Mouse (Mus musculus) myocyte (in vitro differentiated cells): ENCODE data around the gene Ephb3. TPM values are rescaled to one million over a fixed set of nuclear protein-coding genes. Genes with fewer than 3 reads are reported as not detected.
A peak's percentile ranks its signal among the peaks of the same experiment; 100 is the strongest.

ENCODE experiments used
- H3K27me3 ChIP-seq: one replicate; pipeline ENCODE4 v1.6.1; 2011; ENCODE audit not compliant: control insufficient read depth, insufficient read depth, insufficient read length
- H3K36me3 ChIP-seq: one replicate; pipeline ENCODE4 v1.6.1; 2011; ENCODE audit not compliant: control insufficient read depth, insufficient read depth
- H3K4me2 ChIP-seq: one replicate; pipeline ENCODE4 v1.6.1; 2011; ENCODE audit warnings: low read depth, control low read depth
- H3K4me3 ChIP-seq: one replicate; pipeline ENCODE4 v1.5.1; 2011; ENCODE audit warnings: mild to moderate bottlenecking, control low read depth, moderate library complexity
- H3K79me2 ChIP-seq: one replicate; pipeline ENCODE4 v1.6.1; 2011; ENCODE audit not compliant: control insufficient read depth, insufficient read depth
- H3ac ChIP-seq: one replicate; pipeline ENCODE4 v1.6.1; 2011; ENCODE audit not compliant: control insufficient read depth, insufficient read length
- CEBPB ChIP-seq: IDR thresholded peaks from 2 replicates; pipeline ENCODE4 v1.6.1; 2011; ENCODE audit warnings: mild to moderate bottlenecking, moderate library complexity; ENCODE audit not compliant: poor library complexity, insufficient read depth, severe bottlenecking
- E2F4 ChIP-seq: IDR thresholded peaks from one replicate; pipeline ENCODE4 v1.6.1; 2011; ENCODE audit warnings: mild to moderate bottlenecking, control low read depth, moderate library complexity; ENCODE audit not compliant: insufficient read depth
- MAX ChIP-seq: IDR thresholded peaks from one replicate; pipeline ENCODE4 v1.6.1; 2011; ENCODE audit warnings: low read depth, mild to moderate bottlenecking, control low read depth
- MYOD1 ChIP-seq, 3 experiments: IDR thresholded peaks; one replicate each; pipeline ENCODE4 v1.6.1; 2011; ENCODE audit warnings: control low read depth in 2 of 3, low read depth in 2 of 3, mild to moderate bottlenecking in 2 of 3, moderate library complexity in 1 of 3; ENCODE audit not compliant: insufficient read length in 2 of 3, control insufficient read depth in 1 of 3
- MYOG ChIP-seq, 3 experiments: IDR thresholded peaks; one replicate each; pipeline ENCODE4 v1.6.1; 2011; ENCODE audit warnings: control low read depth in 2 of 3, low read depth in 2 of 3, mild to moderate bottlenecking in 2 of 3; ENCODE audit not compliant: insufficient read length in 2 of 3, control insufficient read depth in 1 of 3, insufficient read depth in 1 of 3
- POLR2A ChIP-seq: IDR thresholded peaks from one replicate; pipeline ENCODE4 v1.6.1; 2011; ENCODE audit warnings: low read depth, mild to moderate bottlenecking, control low read depth, moderate library complexity; ENCODE audit not compliant: insufficient read length
- POLR2AphosphoS2 ChIP-seq: IDR thresholded peaks from one replicate; pipeline ENCODE4 v1.6.1; 2011; ENCODE audit warnings: low read depth, control low read depth; ENCODE audit not compliant: insufficient read length
- REST ChIP-seq: IDR thresholded peaks from one replicate; pipeline ENCODE4 v1.6.1; 2011; ENCODE audit warnings: mild to moderate bottlenecking, control low read depth, moderate library complexity; ENCODE audit not compliant: insufficient read depth, insufficient read length
- SRF ChIP-seq: IDR thresholded peaks from one replicate; pipeline ENCODE4 v1.6.1; 2011; ENCODE audit warnings: low read depth; ENCODE audit not compliant: control insufficient read depth, insufficient read length
- TCF12 ChIP-seq: IDR thresholded peaks from one replicate; pipeline ENCODE4 v1.6.1; 2011; ENCODE audit warnings: mild to moderate bottlenecking, control low read depth; ENCODE audit not compliant: poor library complexity, insufficient read depth, severe bottlenecking
- TCF3 ChIP-seq: IDR thresholded peaks from one replicate; pipeline ENCODE4 v1.6.1; 2011; ENCODE audit warnings: low read depth, control low read depth; ENCODE audit not compliant: insufficient read length
- USF1 ChIP-seq: IDR thresholded peaks from one replicate; pipeline ENCODE4 v1.6.1; 2011; ENCODE audit warnings: low read depth, mild to moderate bottlenecking, control low read depth, moderate library complexity
- polyA plus RNA-seq: library from polyadenylated mRNA; unstranded; fragments of >200 nt; fragmentation: generic; extraction: Trizol; gene quantifications from one replicate; pipeline ENCODE4 v1.2.1, GENCODE M21; 2012; ENCODE audit warnings: missing spikeins

Ephb3 gene
- polyA plus RNA-seq, 1 experiment = 30.6 TPM

- TF ChIP-seq SRF = no peak
- Histone ChIP-seq H3K79me2 (no peaks in the 10 kb centered on the region), H3K36me3 (no peaks in the 10 kb centered on the region), H3K27me3 (no peaks in the 10 kb centered on the region), H3ac (no peak overlapping the region), H3K4me3 (peak overlapping the region; percentile 8), H3K4me2 (no peak overlapping the region)
Observed at GRCm38 (mm10) chr16:21247037-21247432, 42.5 kb downstream of the Ephb3 start.

- H3K4me3 ChIP-seq = no peak overlapping the region
- TF ChIP-seq TCF12 (no peak), SRF (no peak), TCF3 (no peak), POLR2A (no peak), USF1 (no peak), MYOG (IDR thresholded peaks at IDR 0.05; ENCODE audit: control insufficient read depth in 1 of 3, insufficient read depth in 1 of 3, insufficient read length in 2 of 3, low read depth in 2 of 3) (no peak), MAX (no peak), POLR2AphosphoS2 (no peak), REST (no peak), CEBPB (no peak), E2F4 (no peak), MYOD1 (IDR thresholded peaks at IDR 0.05; ENCODE audit: control insufficient read depth in 1 of 3, insufficient read length in 2 of 3, low read depth in 2 of 3) (no peak)
- H3ac ChIP-seq = no peak overlapping the region
- H3K4me2 ChIP-seq = no peak overlapping the region
- no peaks in the 10 kb centered on the region for H3K27me3 ChIP-seq
- no peaks in the 10 kb centered on the region for H3K36me3 ChIP-seq
- H3K79me2 ChIP-seq = no peaks in the 10 kb centered on the region
Observed at GRCm38 (mm10) chr16:21247871-21248712, 43.5 kb downstream of the Ephb3 start.

GRCm38 (mm10) chr16:21248713-21249531 is 44.4 kb downstream of the Ephb3 start:
- Histone ChIP-seq H3ac (no peak overlapping the region), H3K4me3 (no peak overlapping the region), H3K36me3 (no peaks in the 10 kb centered on the region), H3K79me2 (no peaks in the 10 kb centered on the region), H3K27me3 (no peaks in the 10 kb centered on the region), H3K4me2 (no peak overlapping the region)
- no peak for TF ChIP-seq POLR2A

DNA sequence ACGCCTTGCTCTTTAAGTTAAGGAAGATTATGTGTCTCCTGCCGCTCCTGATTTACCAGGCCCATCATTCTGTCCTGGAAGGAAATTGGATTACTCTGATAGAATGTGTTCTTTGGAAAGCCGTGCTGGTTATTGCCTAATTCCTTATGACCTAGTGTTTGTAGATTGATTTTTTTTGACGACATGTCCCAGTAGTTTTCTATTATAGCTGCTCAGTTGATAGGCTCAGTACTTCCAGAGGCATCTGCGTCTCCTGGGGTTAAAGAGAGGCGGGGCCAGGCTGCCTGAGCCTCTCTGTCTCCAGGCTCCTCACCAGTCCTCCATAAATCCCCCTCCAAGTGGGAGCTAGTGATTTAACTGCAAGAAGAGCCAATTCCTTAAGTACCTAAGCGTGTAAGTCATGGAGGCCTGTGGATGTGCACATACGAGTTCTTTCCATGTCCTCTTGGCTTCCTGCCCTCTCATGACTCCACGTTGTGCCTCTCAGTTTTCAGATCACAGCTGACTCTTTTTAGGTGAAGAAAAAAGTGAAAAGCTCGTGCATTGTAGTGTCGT is 47.9 kb downstream of the Ephb3 start:
- Histone ChIP-seq H3K27me3 (no peaks in the 10 kb centered on the region), H3K36me3 (no peaks in the 10 kb centered on the region), H3K4me3 (no peak overlapping the region), H3ac (no peak overlapping the region), H3K79me2 (no peaks in the 10 kb centered on the region), H3K4me2 (no peak overlapping the region)
- TF ChIP-seq TCF3 (no peak), POLR2A (no peak), TCF12 (no peak), POLR2AphosphoS2 (no peak), CEBPB (no peak), E2F4 (no peak), MYOG (IDR thresholded peaks at IDR 0.05; ENCODE audit: control insufficient read depth in 1 of 3, insufficient read depth in 1 of 3, insufficient read length in 2 of 3, low read depth in 2 of 3) (no peak), REST (no peak), USF1 (no peak), MYOD1 (IDR thresholded peaks at IDR 0.05; ENCODE audit: control insufficient read depth in 1 of 3, insufficient read length in 2 of 3, low read depth in 2 of 3) (no peak), MAX (no peak), SRF (no peak)
